Mouse (Mus musculus): ENCODE data around the gene Arrdc2. TPM values are rescaled to one million over a fixed set of nuclear protein-coding genes. Genes with fewer than 3 reads are reported as not detected.
A peak's percentile ranks its signal among the peaks of the same experiment; 100 is the strongest.

The Arrdc2 gene
- polyA plus RNA-seq, 1 experiment from 2014 or later, result 2.8 TPM

- peak overlapping the region; percentile 96 for H3K4me2 ChIP-seq (ENCODE audit: low read length)
- H3K36me3 ChIP-seq (ENCODE audit: control insufficient read depth, insufficient read depth, low read length), result no peaks in the 10 kb centered on the region
- H3K4me1 ChIP-seq (ENCODE audit: control insufficient read depth in 2 of 2, insufficient read depth in 2 of 2, low read length in 2 of 2), result peaks cover 4 to 8% of the 10 kb centered on the region in 2 experiments; a peak in 3 of 4 replicates
- ATAC-seq (ENCODE audit: insufficient number of reproducible peaks, insufficient read depth, low FRiP score, low read depth), result no peak
- 1% methylated on average over 47 of the region's 47 CpGs for WGBS
- peaks cover 46% of the 10 kb centered on the region for H3K27me3 ChIP-seq (ENCODE audit: control insufficient read depth, insufficient read depth, low read length)
- H3K9me3 ChIP-seq (ENCODE audit: control insufficient read depth, low read length), result no peaks in the 10 kb centered on the region
- no peak overlapping the region for H3K27ac ChIP-seq (replicated peaks in 1 of 2; ENCODE audit: control insufficient read depth in 1 of 2, insufficient read depth in 1 of 2, low read depth in 2 of 2, low read length in 2 of 2)
- H3K9ac ChIP-seq (ENCODE audit: low read length), result peak overlapping the region; percentile 60
- peak overlapping the region; percentile 46 to 54 for H3K4me3 ChIP-seq (ENCODE audit: control insufficient read depth in 1 of 2, insufficient read depth in 1 of 2, low read depth in 1 of 2, low read length in 2 of 2)
Measured at GRCm38 (mm10) chr8:70803761-70804480, 35.6 kb downstream of the Arrdc2 start.

GRCm38 (mm10) chr8:70802786-70803510, 36.6 kb downstream of the Arrdc2 start:
- Histone ChIP-seq H3K4me1 (ENCODE audit: control insufficient read depth in 2 of 2, insufficient read depth in 2 of 2, low read length in 2 of 2) (peaks cover 6 to 11% of the 10 kb centered on the region in 2 experiments; a peak in 3 of 4 replicates), H3K36me3 (ENCODE audit: control insufficient read depth, insufficient read depth, low read length) (no peaks in the 10 kb centered on the region), H3K4me2 (ENCODE audit: low read length) (no peak overlapping the region), H3K9ac (ENCODE audit: low read length) (no peak overlapping the region), H3K27ac (replicated peaks in 1 of 2; ENCODE audit: control insufficient read depth in 1 of 2, insufficient read depth in 1 of 2, low read depth in 2 of 2, low read length in 2 of 2) (no peak overlapping the region), H3K4me3 (ENCODE audit: control insufficient read depth in 1 of 2, insufficient read depth in 1 of 2, low read depth in 1 of 2, low read length in 2 of 2) (no peak overlapping the region), H3K9me3 (ENCODE audit: control insufficient read depth, low read length) (no peaks in the 10 kb centered on the region), H3K27me3 (ENCODE audit: control insufficient read depth, insufficient read depth, low read length) (peaks cover 51% of the 10 kb centered on the region)
- WGBS, result 68% methylated on average over 11 of the region's 11 CpGs
- no peak for ATAC-seq (ENCODE audit: insufficient number of reproducible peaks, insufficient read depth, low FRiP score, low read depth)

- H3K36me3 ChIP-seq (ENCODE audit: control insufficient read depth, insufficient read depth, low read length), result no peaks in the 10 kb centered on the region
- no peak overlapping the region for H3K27ac ChIP-seq (replicated peaks in 1 of 2; ENCODE audit: control insufficient read depth in 1 of 2, insufficient read depth in 1 of 2, low read depth in 2 of 2, low read length in 2 of 2)
- no peak for ATAC-seq (ENCODE audit: insufficient number of reproducible peaks, insufficient read depth, low FRiP score, low read depth)
- H3K4me3 ChIP-seq (ENCODE audit: control insufficient read depth in 1 of 2, insufficient read depth in 1 of 2, low read depth in 1 of 2, low read length in 2 of 2), result no peak overlapping the region
- peaks cover 51% of the 10 kb centered on the region for H3K27me3 ChIP-seq (ENCODE audit: control insufficient read depth, insufficient read depth, low read length)
- H3K4me2 ChIP-seq (ENCODE audit: low read length), result no peak overlapping the region
- peaks cover 8 to 15% of the 10 kb centered on the region in 2 experiments; a peak in 3 of 4 replicates for H3K4me1 ChIP-seq (ENCODE audit: control insufficient read depth in 2 of 2, insufficient read depth in 2 of 2, low read length in 2 of 2)
- H3K9ac ChIP-seq (ENCODE audit: low read length), result no peak overlapping the region
- H3K9me3 ChIP-seq (ENCODE audit: control insufficient read depth, low read length), result no peaks in the 10 kb centered on the region
- WGBS, result 90% methylated on average over 1 of the region's 1 CpGs
Measured at GRCm38 (mm10) chr8:70801830-70802229, 37.7 kb downstream of the Arrdc2 start.

GRCm38 (mm10) chr8:70801156-70801555, 38.4 kb downstream of the Arrdc2 start:
- peaks cover 8 to 15% of the 10 kb centered on the region in 2 experiments; a peak in 3 of 4 replicates for H3K4me1 ChIP-seq (ENCODE audit: control insufficient read depth in 2 of 2, insufficient read depth in 2 of 2, low read length in 2 of 2)
- no peaks in the 10 kb centered on the region for H3K36me3 ChIP-seq (ENCODE audit: control insufficient read depth, insufficient read depth, low read length)
- no peak for ATAC-seq (ENCODE audit: insufficient number of reproducible peaks, insufficient read depth, low FRiP score, low read depth)
- no peaks in the 10 kb centered on the region for H3K9me3 ChIP-seq (ENCODE audit: control insufficient read depth, low read length)
- no peak overlapping the region for H3K4me3 ChIP-seq (ENCODE audit: control insufficient read depth in 1 of 2, insufficient read depth in 1 of 2, low read depth in 1 of 2, low read length in 2 of 2)
- 18% methylated on average over 15 of the region's 15 CpGs for WGBS
- no peak overlapping the region for H3K27ac ChIP-seq (replicated peaks in 1 of 2; ENCODE audit: control insufficient read depth in 1 of 2, insufficient read depth in 1 of 2, low read depth in 2 of 2, low read length in 2 of 2)
- H3K4me2 ChIP-seq (ENCODE audit: low read length), result no peak overlapping the region
- H3K9ac ChIP-seq (ENCODE audit: low read length), result no peak overlapping the region
- H3K27me3 ChIP-seq (ENCODE audit: control insufficient read depth, insufficient read depth, low read length), result peaks cover 52% of the 10 kb centered on the region

GRCm38 (mm10) chr8:70800648-70801047, 38.9 kb downstream of the Arrdc2 start:
- WGBS, result 41% methylated on average over 10 of the region's 10 CpGs

GRCm38 (mm10) chr8:70798281-70798680, 41.2 kb downstream of the Arrdc2 start:
- Histone ChIP-seq H3K4me1 (ENCODE audit: control insufficient read depth in 2 of 2, insufficient read depth in 2 of 2, low read length in 2 of 2) (peaks cover 4 to 8% of the 10 kb centered on the region in 2 experiments; a peak in 3 of 4 replicates), H3K27ac (replicated peaks in 1 of 2; ENCODE audit: control insufficient read depth in 1 of 2, insufficient read depth in 1 of 2, low read depth in 2 of 2, low read length in 2 of 2) (no peak overlapping the region), H3K4me2 (ENCODE audit: low read length) (peak overlapping the region; percentile 66; the same call in 1 of the 2 replicates), H3K36me3 (ENCODE audit: control insufficient read depth, insufficient read depth, low read length) (no peaks in the 10 kb centered on the region), H3K9me3 (ENCODE audit: control insufficient read depth, low read length) (no peaks in the 10 kb centered on the region), H3K9ac (ENCODE audit: low read length) (no peak overlapping the region), H3K27me3 (ENCODE audit: control insufficient read depth, insufficient read depth, low read length) (peaks cover 58% of the 10 kb centered on the region), H3K4me3 (ENCODE audit: control insufficient read depth in 1 of 2, insufficient read depth in 1 of 2, low read depth in 1 of 2, low read length in 2 of 2) (peak overlapping the region; percentile 50 to 52; a peak in 2 of 4 replicates)
- no peak for ATAC-seq (ENCODE audit: insufficient number of reproducible peaks, insufficient read depth, low FRiP score, low read depth)
- 16% methylated on average over 15 of the region's 15 CpGs for WGBS

More at GRCm38 (mm10) chr8:70800648-70801047, 38.9 kb downstream of the Arrdc2 start:
- no peak for ATAC-seq (ENCODE audit: insufficient number of reproducible peaks, insufficient read depth, low FRiP score, low read depth)
- no peak overlapping the region for H3K4me2 ChIP-seq (ENCODE audit: low read length)
- H3K4me3 ChIP-seq (ENCODE audit: control insufficient read depth in 1 of 2, insufficient read depth in 1 of 2, low read depth in 1 of 2, low read length in 2 of 2), result no peak overlapping the region
- peaks cover 54% of the 10 kb centered on the region for H3K27me3 ChIP-seq (ENCODE audit: control insufficient read depth, insufficient read depth, low read length)
- no peaks in the 10 kb centered on the region for H3K9me3 ChIP-seq (ENCODE audit: control insufficient read depth, low read length)
- no peaks in the 10 kb centered on the region for H3K36me3 ChIP-seq (ENCODE audit: control insufficient read depth, insufficient read depth, low read length)
- peaks cover 8 to 15% of the 10 kb centered on the region in 2 experiments; a peak in 3 of 4 replicates for H3K4me1 ChIP-seq (ENCODE audit: control insufficient read depth in 2 of 2, insufficient read depth in 2 of 2, low read length in 2 of 2)
- no peak overlapping the region for H3K27ac ChIP-seq (replicated peaks in 1 of 2; ENCODE audit: control insufficient read depth in 1 of 2, insufficient read depth in 1 of 2, low read depth in 2 of 2, low read length in 2 of 2)
- no peak overlapping the region for H3K9ac ChIP-seq (ENCODE audit: low read length)

- Histone ChIP-seq H3K9ac (ENCODE audit: low read length) (peak overlapping the region; percentile 74), H3K36me3 (ENCODE audit: control insufficient read depth, insufficient read depth, low read length) (no peaks in the 10 kb centered on the region), H3K4me3 (ENCODE audit: control insufficient read depth in 1 of 2, insufficient read depth in 1 of 2, low read depth in 1 of 2, low read length in 2 of 2) (peak overlapping the region; percentile 50 to 52), H3K9me3 (ENCODE audit: control insufficient read depth, low read length) (no peaks in the 10 kb centered on the region), H3K4me1 (ENCODE audit: control insufficient read depth in 2 of 2, insufficient read depth in 2 of 2, low read length in 2 of 2) (peaks cover 10 to 14% of the 10 kb centered on the region in 2 experiments; a peak in 3 of 4 replicates), H3K27me3 (ENCODE audit: control insufficient read depth, insufficient read depth, low read length) (peaks cover 55% of the 10 kb centered on the region), H3K4me2 (ENCODE audit: low read length) (peak overlapping the region; percentile 66), H3K27ac (replicated peaks in 1 of 2; ENCODE audit: control insufficient read depth in 1 of 2, insufficient read depth in 1 of 2, low read depth in 2 of 2, low read length in 2 of 2) (no peak overlapping the region)
- peak; percentile 76 for ATAC-seq (ENCODE audit: insufficient number of reproducible peaks, insufficient read depth, low FRiP score, low read depth)
- under 1% methylated on average over 57 of the region's 57 CpGs for WGBS
Measured at GRCm38 (mm10) chr8:70797081-70798070, 42.1 kb downstream of the Arrdc2 start.
